Mouse (Mus musculus) heart, embryonic 13.5 days (tissue): ENCODE data around the gene Mapk8ip1. TPM values are rescaled to one million over a fixed set of nuclear protein-coding genes. Genes with fewer than 3 reads are reported as not detected.
A peak's percentile ranks its signal among the peaks of the same experiment; 100 is the strongest.

ENCODE experiments used
- ATAC-seq: fragments of 200-750 bp; cut with Nextera tagmentation; 2 replicates; pipeline ENCODE4 v1.8.0; 2017; ENCODE audit warnings: moderate TSS enrichment; ENCODE audit not compliant: insufficient number of reproducible peaks, low FRiP score, low TSS enrichment; ENCODE audit errors: extremely low read depth
- H3K27ac ChIP-seq: fragments of 300-500 bp; sonication (generic); replicated peaks from 2 replicates; pipeline ENCODE4 v1.5.1; 2015; ENCODE audit warnings: moderate library complexity, mild to moderate bottlenecking, inconsistent platforms
- H3K27me3 ChIP-seq: fragments of 300-500 bp; sonication (generic); replicated peaks from 2 replicates; pipeline ENCODE4 v1.6.1; 2015; ENCODE audit warnings: mild to moderate bottlenecking, inconsistent platforms
- H3K36me3 ChIP-seq: fragments of 300-500 bp; sonication (generic); 2 replicates; pipeline ENCODE4 v1.6.1; 2015; ENCODE audit warnings: mild to moderate bottlenecking, inconsistent platforms
- H3K4me1 ChIP-seq: fragments of 300-500 bp; sonication (generic); 2 replicates; pipeline ENCODE4 v1.6.1; 2015; ENCODE audit warnings: inconsistent platforms
- H3K4me2 ChIP-seq: fragments of 300-500 bp; sonication (generic); 2 replicates; pipeline ENCODE4 v1.6.1; 2015; ENCODE audit warnings: inconsistent platforms, mild to moderate bottlenecking, moderate library complexity
- H3K4me3 ChIP-seq: fragments of 300-500 bp; sonication (generic); 2 replicates; pipeline ENCODE4 v1.5.1; 2015; ENCODE audit warnings: moderate library complexity, mild to moderate bottlenecking, inconsistent platforms
- H3K9ac ChIP-seq: fragments of 300-500 bp; sonication (generic); 2 replicates; pipeline ENCODE4 v1.6.1; 2015; ENCODE audit warnings: inconsistent platforms, mild to moderate bottlenecking, moderate library complexity
- H3K9me3 ChIP-seq: fragments of 300-500 bp; sonication (generic); 2 replicates; pipeline ENCODE4 v1.6.1; 2016; ENCODE audit warnings: inconsistent platforms
- WGBS: fragments of 180-500 bp; shearing (Covaris S2); methylation state at CpG from one replicate; pipeline ENCODE4 v1.1.7; 2015; ENCODE audit warnings: mixed read lengths; 5-methylcytosine and 5-hydroxymethylcytosine counted together
- polyA plus RNA-seq: library from polyadenylated mRNA; unstranded; fragments of >200 nt; fragmentation: Nextera tagmentation; extraction: Ambion mirVana; gene quantifications from 2 replicates; pipeline ENCODE4 v1.2.1, GENCODE M21; 2015

Gene Mapk8ip1
- polyA plus RNA-seq, 1 experiment from 2014 or later, result 7.5 TPM

DNA sequence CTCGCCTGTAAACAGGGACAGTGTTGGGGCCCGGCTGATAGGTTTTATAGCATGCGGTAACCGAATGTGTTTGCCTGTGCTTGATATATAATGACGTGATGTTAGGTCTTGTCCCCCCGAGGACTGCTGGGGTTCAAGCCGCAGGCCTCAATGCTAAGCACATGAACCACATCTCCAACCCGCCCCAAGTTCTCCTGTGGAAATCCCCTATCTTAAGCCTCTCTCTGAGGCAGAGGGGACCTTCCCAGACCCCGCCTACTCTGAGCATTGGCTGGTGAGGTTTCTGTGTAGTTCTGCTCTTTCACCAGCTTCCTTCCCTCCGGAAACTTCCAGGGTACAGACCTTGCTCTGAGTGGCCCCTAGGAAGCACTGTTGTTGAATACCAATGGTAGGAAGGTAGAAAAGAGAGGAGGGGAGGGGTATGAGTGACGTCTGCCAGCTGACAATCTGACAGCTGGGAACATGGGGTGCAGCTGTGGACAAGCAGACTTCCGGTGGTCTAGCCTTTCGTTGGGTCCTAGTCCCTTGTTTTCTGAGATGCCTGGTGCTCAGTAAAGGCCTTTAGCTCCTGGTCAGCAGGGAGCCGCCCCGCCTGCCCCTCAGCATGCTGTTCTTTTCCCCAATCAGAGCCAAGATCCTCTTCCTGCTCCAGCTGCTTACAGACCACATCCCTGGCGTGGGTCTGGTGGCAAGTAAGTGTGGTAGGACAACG lies 21.1 kb downstream of the Mapk8ip1 start:
- 76% methylated on average over 17 of the region's 17 CpGs for WGBS
- H3K9me3 ChIP-seq, result no peaks in the 10 kb centered on the region
- H3K27me3 ChIP-seq, result no peaks in the 10 kb centered on the region
- no peak overlapping the region for H3K27ac ChIP-seq
- H3K4me1 ChIP-seq, result peaks cover 10% of the 10 kb centered on the region
- no peak overlapping the region for H3K9ac ChIP-seq
- no peak for ATAC-seq
- no peak overlapping the region for H3K4me3 ChIP-seq
- H3K4me2 ChIP-seq, result no peak overlapping the region
- H3K36me3 ChIP-seq, result peaks cover 68% of the 10 kb centered on the region

DNA sequence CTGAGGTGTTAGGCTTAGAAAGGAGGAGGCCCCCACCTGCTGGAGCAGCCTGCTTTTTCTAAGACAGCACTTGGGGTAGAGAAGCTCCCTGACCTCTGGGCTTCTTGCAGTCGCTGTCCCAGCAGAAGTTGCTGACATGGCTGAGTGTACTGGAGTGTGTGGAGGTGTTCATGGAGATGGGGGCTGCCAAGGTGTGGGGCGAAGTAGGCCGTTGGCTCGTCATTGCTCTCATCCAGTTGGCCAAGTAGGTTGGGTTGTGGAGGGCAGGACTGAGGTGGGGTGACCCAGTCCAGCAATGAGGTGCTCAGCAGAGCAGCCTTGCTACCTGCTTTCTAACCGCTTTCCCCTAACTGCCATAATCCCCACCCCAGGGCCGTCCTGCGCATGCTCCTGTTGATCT lies 23.7 kb downstream of the Mapk8ip1 start:
- Histone ChIP-seq H3K27ac (no peak overlapping the region), H3K4me3 (no peak overlapping the region), H3K9me3 (no peaks in the 10 kb centered on the region), H3K4me2 (no peak overlapping the region), H3K36me3 (peaks cover 54% of the 10 kb centered on the region), H3K9ac (no peak overlapping the region), H3K27me3 (peaks cover 16% of the 10 kb centered on the region), H3K4me1 (peaks cover 18% of the 10 kb centered on the region)
- no peak for ATAC-seq
- 84% methylated on average over 7 of the region's 7 CpGs for WGBS

- ATAC-seq, result no peak
- Histone ChIP-seq H3K9ac (peak overlapping the region; percentile 88), H3K27me3 (peaks cover 26% of the 10 kb centered on the region), H3K27ac (no peak overlapping the region), H3K4me3 (peak overlapping the region; percentile 75), H3K36me3 (peaks cover 44% of the 10 kb centered on the region), H3K9me3 (no peaks in the 10 kb centered on the region), H3K4me2 (peak overlapping the region; percentile 86), H3K4me1 (peaks cover 27% of the 10 kb centered on the region)
- 77% methylated on average over 6 of the region's 6 CpGs for WGBS
Measured at GRCm38 (mm10) chr2:92376300-92376699, 24.8 kb downstream of the Mapk8ip1 start.

DNA sequence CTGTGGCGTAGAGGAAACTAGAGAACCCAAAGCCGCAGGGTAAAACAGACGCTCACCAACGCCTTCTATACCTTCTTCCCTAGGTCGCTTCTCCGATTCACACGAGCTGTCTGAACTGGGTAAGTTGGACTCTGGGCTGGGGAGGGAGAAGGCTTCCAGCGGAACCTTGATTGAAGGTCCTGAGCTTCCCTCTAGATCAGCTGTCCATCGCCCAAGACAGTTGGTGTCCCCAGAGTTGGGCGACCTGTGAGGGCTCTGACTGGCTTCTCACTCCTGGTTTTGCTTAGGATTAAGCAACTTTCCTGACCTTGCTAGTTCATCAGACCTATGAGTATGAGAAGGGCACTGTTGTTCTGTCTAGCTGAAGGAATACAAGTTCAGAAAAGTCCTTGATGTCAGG lies 25.3 kb downstream of the Mapk8ip1 start:
- H3K9ac ChIP-seq, result peak overlapping the region; percentile 88
- peaks cover 33% of the 10 kb centered on the region for H3K4me1 ChIP-seq
- peaks cover 39% of the 10 kb centered on the region for H3K36me3 ChIP-seq
- WGBS, result 14% methylated on average over 10 of the region's 10 CpGs
- peak overlapping the region; percentile 86 for H3K4me2 ChIP-seq
- H3K27ac ChIP-seq, result peak overlapping the region; percentile 78
- peak overlapping the region; percentile 75 for H3K4me3 ChIP-seq
- ATAC-seq, result no peak
- H3K9me3 ChIP-seq, result no peaks in the 10 kb centered on the region
- H3K27me3 ChIP-seq, result peaks cover 31% of the 10 kb centered on the region

DNA sequence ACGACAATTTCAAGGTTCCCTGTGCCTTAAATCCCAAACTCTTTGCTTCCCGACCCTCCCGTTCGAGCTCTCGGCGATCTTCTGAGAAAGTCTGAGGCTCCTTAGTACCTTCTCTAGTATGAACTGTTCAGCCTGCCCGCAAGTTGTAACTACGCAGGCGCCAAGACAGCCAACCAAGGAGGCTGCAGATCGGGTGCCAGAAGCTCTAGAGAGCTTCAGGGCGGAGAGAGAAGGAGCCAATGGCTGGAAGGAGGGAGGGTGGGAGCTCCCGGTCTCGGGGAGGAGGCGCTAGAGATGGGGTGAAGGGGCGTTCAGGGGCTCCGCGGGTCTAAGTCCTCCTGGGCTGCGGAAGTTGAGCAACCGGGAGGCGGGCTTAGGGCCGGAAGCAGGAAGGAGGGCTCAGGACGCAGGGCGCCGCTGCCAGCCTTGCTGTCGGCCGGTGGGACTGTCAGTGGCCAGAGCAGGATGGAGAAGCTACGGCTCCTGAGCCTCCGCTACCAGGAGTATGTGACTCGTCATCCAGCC lies 25.9 kb downstream of the Mapk8ip1 start:
- ATAC-seq, result peak; percentile 94
- peaks cover 33% of the 10 kb centered on the region for H3K36me3 ChIP-seq

GRCm38 (mm10) chr2:92374514-92374913 lies 26.5 kb downstream of the Mapk8ip1 start, which contains the start of the genes Pex16 and Large2:
Gene Pex16, plus strand, starts transcription at chr2:92374676.
Gene Large2, minus strand, starts transcription at chr2:92374869.
- H3K9me3 ChIP-seq, result no peaks in the 10 kb centered on the region
- H3K27ac ChIP-seq, result peak within 1 kb of the TSS; percentile 78
- peak within 1 kb of the TSS; percentile 88 for H3K9ac ChIP-seq
- ATAC-seq, result no peak
- H3K36me3 ChIP-seq, result peaks cover 26% of the 10 kb centered on the region
- WGBS, result 3% methylated on average over 16 of the region's 16 CpGs
- peaks cover 44% of the 10 kb centered on the region for H3K27me3 ChIP-seq
- H3K4me2 ChIP-seq, result peak within 1 kb of the TSS; percentile 86
- peaks cover 40% of the 10 kb centered on the region for H3K4me1 ChIP-seq
- peak within 1 kb of the TSS; percentile 75 for H3K4me3 ChIP-seq

More for the DNA sequence above, 25.9 kb downstream of the Mapk8ip1 start:
- H3K4me1 ChIP-seq, result peaks cover 39% of the 10 kb centered on the region
- peaks cover 38% of the 10 kb centered on the region for H3K27me3 ChIP-seq
- H3K9me3 ChIP-seq, result no peaks in the 10 kb centered on the region
- peak overlapping the region; percentile 75 for H3K4me3 ChIP-seq
- under 1% methylated on average over 29 of the region's 29 CpGs for WGBS
- peak overlapping the region; percentile 88 for H3K9ac ChIP-seq
- H3K27ac ChIP-seq, result peak overlapping the region; percentile 78
- peak overlapping the region; percentile 86 for H3K4me2 ChIP-seq

GRCm38 (mm10) chr2:92373437-92373813 lies 27.6 kb downstream of the Mapk8ip1 start:
- peaks cover 55% of the 10 kb centered on the region for H3K27me3 ChIP-seq
- WGBS, result 78% methylated on average over 11 of the region's 11 CpGs
- no peak overlapping the region for H3K4me3 ChIP-seq
- peaks cover 40% of the 10 kb centered on the region for H3K4me1 ChIP-seq
- ATAC-seq, result no peak
- H3K27ac ChIP-seq, result no peak overlapping the region
- peaks cover 15% of the 10 kb centered on the region for H3K36me3 ChIP-seq
- 0 out of 2 replicates have a peak overlapping the region, but pooled peaks have one; percentile 86 for H3K4me2 ChIP-seq
- H3K9ac ChIP-seq, result no peak overlapping the region
- H3K9me3 ChIP-seq, result no peaks in the 10 kb centered on the region

- Histone ChIP-seq H3K4me3 (no peak overlapping the region), H3K9ac (no peak overlapping the region), H3K4me1 (peaks cover 40% of the 10 kb centered on the region), H3K9me3 (no peaks in the 10 kb centered on the region), H3K27me3 (peaks cover 60% of the 10 kb centered on the region), H3K4me2 (no peak overlapping the region), H3K36me3 (peaks cover 10% of the 10 kb centered on the region), H3K27ac (no peak overlapping the region)
- 57% methylated on average over 9 of the region's 9 CpGs for WGBS
- ATAC-seq, result no peak
Measured at GRCm38 (mm10) chr2:92372767-92373436, 28.2 kb downstream of the Mapk8ip1 start.

DNA sequence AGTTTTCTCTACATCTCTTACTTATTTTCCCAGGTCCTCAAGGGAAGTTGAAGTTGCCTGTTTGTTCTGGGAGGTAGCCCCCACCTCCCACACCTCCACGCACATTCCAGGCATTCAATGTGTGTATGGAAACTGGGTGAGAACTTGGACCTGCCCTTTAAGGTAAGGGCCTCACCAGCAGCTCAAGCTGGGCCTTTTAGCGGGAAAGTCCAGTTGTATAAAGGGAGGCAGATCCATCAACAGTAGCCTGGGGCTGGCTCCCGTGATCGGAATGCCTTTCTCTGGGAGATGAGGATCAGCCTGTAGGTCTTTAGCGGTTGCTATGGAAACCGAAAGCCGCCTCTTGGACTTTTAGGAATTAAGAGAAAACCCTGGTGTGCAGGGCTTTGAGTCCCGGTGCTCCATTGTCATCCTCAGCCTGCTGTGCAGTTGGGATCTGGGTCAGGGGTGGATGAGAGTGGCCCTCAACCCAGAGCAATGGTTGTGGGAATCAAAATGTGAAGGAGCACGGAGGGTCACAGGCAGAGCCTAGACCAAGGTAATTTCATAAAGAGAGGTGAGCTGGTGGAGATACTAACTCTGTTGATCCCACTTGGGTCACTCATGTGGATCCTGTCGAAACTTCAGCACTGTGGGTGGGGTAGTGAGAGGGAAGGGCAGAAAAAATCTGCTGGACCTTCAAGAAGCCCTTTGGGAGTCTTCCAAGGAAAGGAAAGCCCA lies 28.9 kb downstream of the Mapk8ip1 start:
- no peak overlapping the region for H3K27ac ChIP-seq
- peaks cover 68% of the 10 kb centered on the region for H3K27me3 ChIP-seq
- peak overlapping the region; percentile 76; the same call in 1 of the 2 replicates for H3K4me2 ChIP-seq
- H3K4me3 ChIP-seq, result no peak overlapping the region
- peaks cover 3% of the 10 kb centered on the region for H3K36me3 ChIP-seq
- peaks cover 43% of the 10 kb centered on the region for H3K4me1 ChIP-seq
- H3K9ac ChIP-seq, result no peak overlapping the region
- 31% methylated on average over 10 of the region's 10 CpGs for WGBS
- H3K9me3 ChIP-seq, result no peaks in the 10 kb centered on the region
- ATAC-seq, result no peak

- H3K4me2 ChIP-seq, result peak overlapping the region; percentile 76
- peaks cover 38% of the 10 kb centered on the region for H3K4me1 ChIP-seq
- no peaks in the 10 kb centered on the region for H3K36me3 ChIP-seq
- no peak overlapping the region for H3K27ac ChIP-seq
- 4% methylated on average over 45 of the region's 45 CpGs for WGBS
- H3K27me3 ChIP-seq, result peaks cover 71% of the 10 kb centered on the region
- H3K9me3 ChIP-seq, result no peaks in the 10 kb centered on the region
- peak overlapping the region; percentile 74 for H3K9ac ChIP-seq
- ATAC-seq, result no peak
- H3K4me3 ChIP-seq, result peak overlapping the region; percentile 53
Measured at GRCm38 (mm10) chr2:92370821-92371805, 29.9 kb downstream of the Mapk8ip1 start.
